Mouse (Mus musculus) midbrain, postnatal 0 days (tissue): ENCODE results near the gene Ercc6l2. TPM values are rescaled to one million over a fixed set of nuclear protein-coding genes. Genes with fewer than 3 reads are reported as not detected.

Experiments
- ATAC-seq: fragments of 200-750 bp; cut with Nextera tagmentation; 2 replicates; pipeline ENCODE4 v1.8.0; 2017; ENCODE audit warnings: moderate number of reproducible peaks, mild to moderate bottlenecking, moderate TSS enrichment, moderate library complexity; ENCODE audit not compliant: low FRiP score
- DNase-seq: peaks from one replicate; pipeline ENCODE4 v3.0.0-alpha.2; 2015; ENCODE audit warnings: low spot score
- H3K27ac ChIP-seq: fragments of 300-500 bp; sonication (generic); 2 replicates; pipeline ENCODE4 v1.5.1; 2014; ENCODE audit warnings: low read depth, mild to moderate bottlenecking, low read length, mixed read lengths
- H3K27me3 ChIP-seq: fragments of 300-500 bp; sonication (generic); 2 replicates; pipeline ENCODE4 v1.6.1; 2014; ENCODE audit warnings: low read length, control low read depth, mixed read lengths; ENCODE audit not compliant: insufficient read depth
- H3K36me3 ChIP-seq: fragments of 300-500 bp; sonication (generic); 2 replicates; pipeline ENCODE4 v1.6.1; 2014; ENCODE audit warnings: low read length, control low read depth, mixed read lengths; ENCODE audit not compliant: insufficient read depth
- H3K4me1 ChIP-seq: fragments of 300-500 bp; sonication (generic); 2 replicates; pipeline ENCODE4 v1.6.1; 2014; ENCODE audit warnings: mild to moderate bottlenecking, control low read depth, antibody characterized with exemption, low read length, mixed read lengths; ENCODE audit not compliant: insufficient read depth
- H3K4me2 ChIP-seq: fragments of 300-500 bp; sonication (generic); 2 replicates; pipeline ENCODE4 v1.6.1; 2014; ENCODE audit warnings: low read depth, mild to moderate bottlenecking, low read length, mixed read lengths; ENCODE audit not compliant: poor library complexity, severe bottlenecking
- H3K4me3 ChIP-seq: fragments of 300-500 bp; sonication (generic); 2 replicates; pipeline ENCODE4 v1.5.1; 2014; ENCODE audit warnings: low read depth, mild to moderate bottlenecking, low read length, moderate library complexity
- H3K9ac ChIP-seq: fragments of 300-500 bp; sonication (generic); replicated peaks from 2 replicates; pipeline ENCODE4 v1.6.1; 2014; ENCODE audit warnings: mild to moderate bottlenecking, low read length, moderate library complexity, mixed read lengths; ENCODE audit not compliant: poor library complexity, severe bottlenecking
- H3K9me3 ChIP-seq: fragments of 300-500 bp; sonication (generic); 2 replicates; pipeline ENCODE4 v1.6.1; 2016; ENCODE audit warnings: low read length, control low read depth
- CTCF ChIP-seq: IDR thresholded peaks from 2 replicates; pipeline ENCODE4 v1.5.1; 2016; ENCODE audit warnings: antibody characterized with exemption, mild to moderate bottlenecking
- WGBS: fragments of 180-500 bp; shearing (Covaris S2); extraction: QIAGEN DNeasy Blood & Tissue Kit; methylation state at CpG from one replicate; pipeline ENCODE4 v1.1.7; 2014; 5-methylcytosine and 5-hydroxymethylcytosine counted together
- polyA plus RNA-seq: library from polyadenylated mRNA; unstranded; fragments of >200 nt; fragmentation: Nextera tagmentation; extraction: Ambion mirVana; gene quantifications from 2 replicates; pipeline ENCODE4 v1.2.1, GENCODE M21; 2015
- total RNA-seq: library from RNA; depleted of rRNA; stranded (reverse); fragments of >200 nt; gene quantifications from 2 replicates; pipeline ENCODE4 v1.2.3, GENCODE M21; 2014

The Ercc6l2 gene
- total and polyA plus RNA-seq, 2 experiments from 2014 or later, result 11.8 to 13.5 TPM

- no peaks in the 10 kb centered on the region for H3K4me1 ChIP-seq
- no peak overlapping the region for H3K4me3 ChIP-seq
- no peaks in the 10 kb centered on the region for H3K36me3 ChIP-seq
- DNase-seq, result peak; percentile 12
- H3K9me3 ChIP-seq, result no peaks in the 10 kb centered on the region
- 71% methylated on average over 5 of the region's 5 CpGs for WGBS
- H3K27ac ChIP-seq, result no peak overlapping the region
- H3K9ac ChIP-seq, result no peak overlapping the region
- TF ChIP-seq CTCF, result no peak
- H3K4me2 ChIP-seq, result no peak overlapping the region
- no peak for ATAC-seq
- no peaks in the 10 kb centered on the region; the same call in 1 of the 2 replicates for H3K27me3 ChIP-seq
Measured at GRCm38 (mm10) chr13:63929917-63930515, 115.0 kb downstream of the Ercc6l2 start.

GRCm38 (mm10) chr13:63930525-63930924, 115.5 kb downstream of the Ercc6l2 start:
- Histone ChIP-seq H3K27me3 (no peaks in the 10 kb centered on the region; the same call in 1 of the 2 replicates), H3K9ac (no peak overlapping the region), H3K4me1 (no peaks in the 10 kb centered on the region), H3K4me2 (no peak overlapping the region), H3K9me3 (no peaks in the 10 kb centered on the region), H3K36me3 (no peaks in the 10 kb centered on the region), H3K4me3 (no peak overlapping the region), H3K27ac (no peak overlapping the region)
- DNase-seq (no peak), ATAC-seq (no peak)
- 74% methylated on average over 10 of the region's 10 CpGs for WGBS
- TF ChIP-seq CTCF, result no peak

- Histone ChIP-seq H3K9ac (no peak overlapping the region), H3K27ac (no peak overlapping the region), H3K4me1 (no peaks in the 10 kb centered on the region), H3K4me2 (no peak overlapping the region), H3K27me3 (peaks cover 13% of the 10 kb centered on the region; the same call in 1 of the 2 replicates), H3K36me3 (no peaks in the 10 kb centered on the region), H3K4me3 (no peak overlapping the region), H3K9me3 (no peaks in the 10 kb centered on the region)
- WGBS, result 90% methylated on average over 9 of the region's 9 CpGs
- no peak for TF ChIP-seq CTCF
- DNase-seq, result no peak
- ATAC-seq, result no peak
Measured at GRCm38 (mm10) chr13:63936369-63936768, 121.3 kb downstream of the Ercc6l2 start.

- no peak overlapping the region for H3K4me3 ChIP-seq
- H3K36me3 ChIP-seq, result no peaks in the 10 kb centered on the region
- H3K27ac ChIP-seq, result no peak overlapping the region
- H3K4me1 ChIP-seq, result no peaks in the 10 kb centered on the region; the same call in 1 of the 2 replicates
- peaks cover 30% of the 10 kb centered on the region; the same call in 1 of the 2 replicates for H3K27me3 ChIP-seq
- DNase-seq (no peak), ATAC-seq (no peak)
- no peak for TF ChIP-seq CTCF
- no peak overlapping the region for H3K9ac ChIP-seq
- WGBS, result 84% methylated on average over 1 of the region's 1 CpGs
- H3K4me2 ChIP-seq, result no peak overlapping the region
- no peaks in the 10 kb centered on the region for H3K9me3 ChIP-seq
Measured at GRCm38 (mm10) chr13:63940257-63940656, 125.2 kb downstream of the Ercc6l2 start.

- no peak overlapping the region for H3K4me2 ChIP-seq
- ATAC-seq, result no peak
- no peak overlapping the region for H3K9ac ChIP-seq
- no peak for TF ChIP-seq CTCF
- no peak overlapping the region for H3K4me3 ChIP-seq
- no peak overlapping the region for H3K27ac ChIP-seq
- DNase-seq, result no peak
- H3K9me3 ChIP-seq, result no peaks in the 10 kb centered on the region
- H3K27me3 ChIP-seq, result peaks cover 30% of the 10 kb centered on the region; the same call in 1 of the 2 replicates
- 91% methylated on average over 4 of the region's 4 CpGs for WGBS
- H3K36me3 ChIP-seq, result no peaks in the 10 kb centered on the region
- no peaks in the 10 kb centered on the region; the same call in 1 of the 2 replicates for H3K4me1 ChIP-seq
Measured at GRCm38 (mm10) chr13:63941170-63941569, 126.1 kb downstream of the Ercc6l2 start.

- no peak overlapping the region for H3K4me3 ChIP-seq
- no peak overlapping the region for H3K27ac ChIP-seq
- DNase-seq (no peak), ATAC-seq (no peak)
- H3K4me1 ChIP-seq, result no peaks in the 10 kb centered on the region; the same call in 1 of the 2 replicates
- H3K4me2 ChIP-seq, result no peak overlapping the region
- no peaks in the 10 kb centered on the region for H3K9me3 ChIP-seq
- TF ChIP-seq CTCF, result no peak
- peaks cover 33% of the 10 kb centered on the region; the same call in 1 of the 2 replicates for H3K27me3 ChIP-seq
- H3K9ac ChIP-seq, result no peak overlapping the region
- WGBS, result 82% methylated on average over 7 of the region's 7 CpGs
- no peaks in the 10 kb centered on the region for H3K36me3 ChIP-seq
Measured at GRCm38 (mm10) chr13:63943605-63944004, 128.6 kb downstream of the Ercc6l2 start.
